Mouse (Mus musculus): ENCODE measurements around the gene Rest. TPM values are rescaled to one million over a fixed set of nuclear protein-coding genes. Genes with fewer than 3 reads are reported as not detected.
A peak's percentile ranks its signal among the peaks of the same experiment; 100 is the strongest.

Rest gene
- polyA plus RNA-seq, 1 experiment from 2014 or later: 8.5 TPM

- no peak for ATAC-seq
- H3K4me3 ChIP-seq (replicated peaks): no peak overlapping the region
- 90% methylated on average over 8 of the region's 8 CpGs for WGBS
- no peak overlapping the region for H3K27ac ChIP-seq
- H3K27me3 ChIP-seq: no peaks in the 10 kb centered on the region
- no peaks in the 10 kb centered on the region for H3K9me3 ChIP-seq
- 0 out of 2 replicates have a peak, but pooled peaks cover 3% of the 10 kb centered on the region for H3K4me1 ChIP-seq (replicated peaks)
- H3K4me2 ChIP-seq (replicated peaks): no peak overlapping the region
- peaks cover 70% of the 10 kb centered on the region for H3K36me3 ChIP-seq
- H3K9ac ChIP-seq (replicated peaks): no peak overlapping the region
Observed at GRCm38 (mm10) chr5:77289686-77290085, 24.4 kb downstream of the Rest start.

- Histone ChIP-seq H3K4me3 (replicated peaks) (no peak overlapping the region), H3K36me3 (peaks cover 79% of the 10 kb centered on the region), H3K27ac (no peak overlapping the region), H3K9me3 (no peaks in the 10 kb centered on the region), H3K4me2 (replicated peaks) (no peak overlapping the region), H3K9ac (replicated peaks) (no peak overlapping the region), H3K27me3 (no peaks in the 10 kb centered on the region), H3K4me1 (replicated peaks) (0 out of 2 replicates have a peak, but pooled peaks cover 3% of the 10 kb centered on the region)
- no peak for ATAC-seq
- 95% methylated on average over 2 of the region's 2 CpGs for WGBS
Observed at GRCm38 (mm10) chr5:77290606-77291005, 25.3 kb downstream of the Rest start.

GRCm38 (mm10) chr5:77292803-77293522, 27.7 kb downstream of the Rest start:
- 93% methylated on average over 7 of the region's 7 CpGs for WGBS
- Histone ChIP-seq H3K9ac (replicated peaks) (no peak overlapping the region), H3K9me3 (no peaks in the 10 kb centered on the region), H3K4me3 (replicated peaks) (no peak overlapping the region), H3K27me3 (no peaks in the 10 kb centered on the region), H3K36me3 (peaks cover 90% of the 10 kb centered on the region), H3K4me2 (replicated peaks) (no peak overlapping the region), H3K27ac (no peak overlapping the region), H3K4me1 (replicated peaks) (no peaks in the 10 kb centered on the region)
- ATAC-seq: no peak

- H3K36me3 ChIP-seq: peaks cover 67% of the 10 kb centered on the region
Observed at GRCm38 (mm10) chr5:77299486-77299885, 34.2 kb downstream of the Rest start.

GRCm38 (mm10) chr5:77301296-77301903, 36.1 kb downstream of the Rest start:
- no peak overlapping the region for H3K4me2 ChIP-seq (replicated peaks)
- WGBS: 93% methylated on average over 6 of the region's 6 CpGs
- H3K9me3 ChIP-seq: no peaks in the 10 kb centered on the region
- H3K27me3 ChIP-seq: no peaks in the 10 kb centered on the region
- no peak overlapping the region for H3K4me3 ChIP-seq (replicated peaks)
- no peak overlapping the region for H3K9ac ChIP-seq (replicated peaks)
- peaks cover 68% of the 10 kb centered on the region for H3K36me3 ChIP-seq
- no peak for ATAC-seq
- H3K27ac ChIP-seq: no peak overlapping the region
- no peaks in the 10 kb centered on the region for H3K4me1 ChIP-seq (replicated peaks)

More at GRCm38 (mm10) chr5:77299486-77299885, 34.2 kb downstream of the Rest start:
- WGBS: 93% methylated on average over 2 of the region's 2 CpGs
- ATAC-seq: no peak
- Histone ChIP-seq H3K9ac (replicated peaks) (no peak overlapping the region), H3K4me2 (replicated peaks) (no peak overlapping the region), H3K9me3 (no peaks in the 10 kb centered on the region), H3K27me3 (no peaks in the 10 kb centered on the region), H3K4me1 (replicated peaks) (no peaks in the 10 kb centered on the region), H3K4me3 (replicated peaks) (no peak overlapping the region), H3K27ac (no peak overlapping the region)

GRCm38 (mm10) chr5:77307821-77308553, 42.7 kb downstream of the Rest start:
- 85% methylated on average over 5 of the region's 5 CpGs for WGBS
- peaks cover 36% of the 10 kb centered on the region for H3K36me3 ChIP-seq
- H3K4me2 ChIP-seq (replicated peaks): peak overlapping the region; percentile 100
- no peak overlapping the region for H3K27ac ChIP-seq
- H3K9ac ChIP-seq (replicated peaks): peak overlapping the region; percentile 91
- peaks cover 33% of the 10 kb centered on the region for H3K4me1 ChIP-seq (replicated peaks)
- no peak for ATAC-seq
- H3K9me3 ChIP-seq: no peaks in the 10 kb centered on the region
- H3K4me3 ChIP-seq (replicated peaks): peak overlapping the region; percentile 95
- H3K27me3 ChIP-seq: no peaks in the 10 kb centered on the region

- peak overlapping the region; percentile 95 for H3K4me3 ChIP-seq (replicated peaks)
- peak; percentile 34 for ATAC-seq
- peaks cover 41% of the 10 kb centered on the region for H3K36me3 ChIP-seq
- H3K4me1 ChIP-seq (replicated peaks): peaks cover 33% of the 10 kb centered on the region
- H3K9ac ChIP-seq (replicated peaks): peak overlapping the region; percentile 91
- no peaks in the 10 kb centered on the region for H3K9me3 ChIP-seq
- no peaks in the 10 kb centered on the region for H3K27me3 ChIP-seq
- H3K27ac ChIP-seq: peak overlapping the region; percentile 93
- peak overlapping the region; percentile 100 for H3K4me2 ChIP-seq (replicated peaks)
- whole genome bisulfite sequencing: under 1% methylated on average over 71 of the region's 76 CpGs
Observed at GRCm38 (mm10) chr5:77309051-77309906, 44.0 kb downstream of the Rest start.

- no peaks in the 10 kb centered on the region for H3K27me3 ChIP-seq
- peak within 1 kb of the TSS; percentile 95 for H3K4me3 ChIP-seq (replicated peaks)
- H3K36me3 ChIP-seq: peaks cover 42% of the 10 kb centered on the region
- H3K4me1 ChIP-seq (replicated peaks): peaks cover 33% of the 10 kb centered on the region
- under 1% methylated on average over 85 of the region's 85 CpGs for WGBS
- peak within 1 kb of the TSS; percentile 93 for H3K27ac ChIP-seq
- peak within 1 kb of the TSS; percentile 100 for H3K4me2 ChIP-seq (replicated peaks)
- peak; percentile 96 for ATAC-seq
- no peaks in the 10 kb centered on the region for H3K9me3 ChIP-seq
- peak within 1 kb of the TSS; percentile 91 for H3K9ac ChIP-seq (replicated peaks)
Observed at GRCm38 (mm10) chr5:77309924-77310772, 44.9 kb downstream of the Rest start, which contains the start of the genes Noa1 and Polr2b. Gene Noa1, minus strand, starts transcription at chr5:77310084. Gene Polr2b, plus strand, starts transcription at chr5:77310147.

GRCm38 (mm10) chr5:77314206-77314605, 48.9 kb downstream of the Rest start:
- WGBS: 93% methylated on average over 4 of the region's 4 CpGs
- Histone ChIP-seq H3K36me3 (peaks cover 56% of the 10 kb centered on the region), H3K4me3 (replicated peaks) (no peak overlapping the region), H3K9me3 (no peaks in the 10 kb centered on the region), H3K9ac (replicated peaks) (no peak overlapping the region), H3K27me3 (no peaks in the 10 kb centered on the region), H3K4me2 (replicated peaks) (no peak overlapping the region), H3K27ac (no peak overlapping the region), H3K4me1 (replicated peaks) (peaks cover 15% of the 10 kb centered on the region)
- no peak for ATAC-seq

GRCm38 (mm10) chr5:77314986-77315385, 49.7 kb downstream of the Rest start:
- H3K9me3 ChIP-seq: no peaks in the 10 kb centered on the region
- H3K4me1 ChIP-seq (replicated peaks): peaks cover 15% of the 10 kb centered on the region
- H3K4me3 ChIP-seq (replicated peaks): no peak overlapping the region
- no peak overlapping the region for H3K27ac ChIP-seq
- H3K9ac ChIP-seq (replicated peaks): no peak overlapping the region
- no peak overlapping the region for H3K4me2 ChIP-seq (replicated peaks)
- H3K36me3 ChIP-seq: peaks cover 60% of the 10 kb centered on the region
- H3K27me3 ChIP-seq: no peaks in the 10 kb centered on the region
- ATAC-seq: no peak
- 97% methylated on average over 6 of the region's 6 CpGs for WGBS

GRCm38 (mm10) chr5:77324936-77325335, 59.6 kb downstream of the Rest start:
- no peak overlapping the region for H3K4me3 ChIP-seq (replicated peaks)
- 89% methylated on average over 1 of the region's 1 CpGs for WGBS

More at GRCm38 (mm10) chr5:77324936-77325335, 59.6 kb downstream of the Rest start:
- Histone ChIP-seq H3K9me3 (no peaks in the 10 kb centered on the region), H3K27me3 (no peaks in the 10 kb centered on the region), H3K4me2 (replicated peaks) (no peak overlapping the region), H3K4me1 (replicated peaks) (no peaks in the 10 kb centered on the region), H3K27ac (no peak overlapping the region), H3K36me3 (peaks cover 91% of the 10 kb centered on the region), H3K9ac (replicated peaks) (no peak overlapping the region)
- no peak for ATAC-seq

All from midbrain, embryonic 13.5 days (tissue).